21 mouse cellular contexts compared by ENCODE assay signal in the genomic region with DNA sequence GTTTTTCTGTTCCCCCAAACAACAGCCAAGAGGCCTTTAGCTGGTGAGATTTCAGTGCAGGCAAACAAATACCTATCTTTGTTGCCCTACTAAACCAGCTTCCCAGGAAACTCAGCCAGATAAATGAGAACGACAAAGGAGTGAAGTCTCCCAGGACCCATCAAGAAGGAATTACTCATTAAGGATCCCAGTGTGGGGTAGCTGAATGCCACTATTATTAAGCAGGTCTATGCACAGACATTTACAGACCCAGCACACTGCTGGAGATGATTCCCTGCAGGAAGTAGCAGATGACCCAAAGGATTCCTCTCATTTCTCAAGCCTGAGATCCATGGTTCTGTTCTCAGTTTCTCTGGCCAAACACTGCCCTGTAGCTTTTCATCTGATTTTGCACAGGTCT.
DNase-seq lines count a peak whose midpoint lies in the region; ATAC-seq and TF ChIP-seq lines count a peak whose summit lies in the region.
"Had no signal": no experiment of that assay in that cellular context is flagged by ENCODE, and none has a peak within 500 bp of the region (broad histone marks: within the 10 kb centered on the region; RNA-seq: fewer than 3 reads in every experiment).

No protein-coding gene starts in this region.

- H3K9me3 ChIP-seq in heart, embryonic 15.5 days (replicated peaks): no peaks in the 10 kb centered on the region
- H3K9me3 ChIP-seq in midbrain, postnatal 0 days (ENCODE audit: low read length): no peaks in the 10 kb centered on the region
- H3K9me3 ChIP-seq in midbrain, embryonic 14.5 days (ENCODE audit: control insufficient read depth, low read length): no peaks in the 10 kb centered on the region
- no peaks in the 10 kb centered on the region for H3K9me3 ChIP-seq in hindbrain, embryonic 14.5 days (ENCODE audit: control insufficient read depth, low read length)
- H3K9me3 ChIP-seq: embryonic facial prominence, embryonic 13.5 days; limb, embryonic 10.5 days; midbrain, embryonic 15.5 days had no signal

- H3K27ac ChIP-seq in heart, embryonic 15.5 days: 0 out of 2 replicates have a peak overlapping the region, but pooled peaks have one; percentile 27
- H3K27ac ChIP-seq in heart, adult 2 months: no peak overlapping the region
- H3K27ac ChIP-seq in midbrain, postnatal 0 days (ENCODE audit: low read depth, low read length): no peak overlapping the region
- no peak overlapping the region for H3K27ac ChIP-seq in midbrain, embryonic 14.5 days (replicated peaks; ENCODE audit: low read depth, low read length)
- H3K27ac ChIP-seq in hindbrain, embryonic 14.5 days: 0 out of 2 replicates have a peak overlapping the region, but pooled peaks have one; percentile 6
- 0 out of 2 replicates have a peak overlapping the region, but pooled peaks have one; percentile 33 for H3K27ac ChIP-seq in olfactory bulb, adult 2 months (ENCODE audit: insufficient read depth, low read depth, low read length)
- H3K27ac ChIP-seq: embryonic facial prominence, embryonic 13.5 days; limb, embryonic 10.5 days; midbrain, embryonic 15.5 days had no signal

- no peaks in the 10 kb centered on the region for H3K27me3 ChIP-seq in heart, embryonic 15.5 days
- no peaks in the 10 kb centered on the region for H3K27me3 ChIP-seq in heart, adult 2 months (ENCODE audit: control insufficient read depth, insufficient read depth, low read length)
- H3K27me3 ChIP-seq in midbrain, postnatal 0 days (ENCODE audit: insufficient read depth, low read length): no peaks in the 10 kb centered on the region
- no peaks in the 10 kb centered on the region for H3K27me3 ChIP-seq in midbrain, embryonic 14.5 days (ENCODE audit: control insufficient read depth, insufficient read depth, low read length)
- H3K27me3 ChIP-seq in hindbrain, embryonic 14.5 days (ENCODE audit: control insufficient read depth, insufficient read depth, low read length): no peaks in the 10 kb centered on the region
- H3K27me3 ChIP-seq: embryonic facial prominence, embryonic 13.5 days; midbrain, embryonic 15.5 days had no signal

- no peak for DNase-seq in heart, adult 2 months
- DNase-seq in midbrain, postnatal 0 days (ENCODE audit: low spot score): peak; percentile 14
- DNase-seq in midbrain, embryonic 14.5 days: no peak
- no peak for DNase-seq in hindbrain, embryonic 14.5 days (ENCODE audit: low spot score)
- DNase-seq in liver: no peak
- DNase-seq: cerebellum, adult 2 months; cerebellum, postnatal 25 days; gastrocnemius, postnatal 10 days; heart, adult 18-20 months; lung, postnatal 4 days; right cerebral cortex, postnatal 14 days; spleen, adult 18-20 months; thymus, postnatal 25 days had no signal

- peaks cover 7% of the 10 kb centered on the region for H3K4me1 ChIP-seq in heart, embryonic 15.5 days (replicated peaks)
- H3K4me1 ChIP-seq in heart, adult 2 months (ENCODE audit: control insufficient read depth, insufficient read depth, low read length): no peaks in the 10 kb centered on the region
- no peaks in the 10 kb centered on the region for H3K4me1 ChIP-seq in midbrain, postnatal 0 days (ENCODE audit: insufficient read depth, low read length)
- H3K4me1 ChIP-seq in midbrain, embryonic 14.5 days (ENCODE audit: control insufficient read depth, insufficient read depth, low read length): peaks cover 5% of the 10 kb centered on the region; the same call in 1 of the 2 replicates
- peaks cover 12% of the 10 kb centered on the region for H3K4me1 ChIP-seq in hindbrain, embryonic 14.5 days (replicated peaks; ENCODE audit: control insufficient read depth, insufficient read depth, low read length)
- H3K4me1 ChIP-seq in olfactory bulb, adult 2 months (ENCODE audit: control insufficient read depth, insufficient read depth, low read length): no peaks in the 10 kb centered on the region
- H3K4me1 ChIP-seq: limb, embryonic 10.5 days; midbrain, embryonic 15.5 days had no signal

- no peak overlapping the region for H3K4me2 ChIP-seq in heart, embryonic 15.5 days
- no peak overlapping the region for H3K4me2 ChIP-seq in midbrain, postnatal 0 days (ENCODE audit: low read depth, low read length, poor library complexity, severe bottlenecking)
- no peak overlapping the region for H3K4me2 ChIP-seq in midbrain, embryonic 14.5 days (ENCODE audit: low read length)
- H3K4me2 ChIP-seq in hindbrain, embryonic 14.5 days (replicated peaks): no peak overlapping the region
- H3K4me2 ChIP-seq: embryonic facial prominence, embryonic 13.5 days; midbrain, embryonic 15.5 days had no signal

- H3K79me2 ChIP-seq in heart, adult 2 months (replicated peaks; ENCODE audit: control insufficient read depth, insufficient read depth, low read length): no peaks in the 10 kb centered on the region

- TF ChIP-seq POLR2A in heart, adult 2 months (IDR thresholded peaks at IDR 0.05; ENCODE audit: insufficient read depth, low read depth, low read length): no peak
- no peak for TF ChIP-seq POLR2A in olfactory bulb, adult 2 months (IDR thresholded peaks at IDR 0.05; ENCODE audit: insufficient read depth, low read depth, low read length)

- WGBS in heart, embryonic 15.5 days: 3% methylated on average over 1 of the region's 1 CpGs
- WGBS in heart, adult 2 months: 19% methylated on average over 1 of the region's 1 CpGs
- WGBS in midbrain, postnatal 0 days: 14% methylated on average over 1 of the region's 1 CpGs
- WGBS in midbrain, embryonic 14.5 days: 25% methylated on average over 1 of the region's 1 CpGs
- 4% methylated on average over 1 of the region's 1 CpGs for WGBS in hindbrain, embryonic 14.5 days
- WGBS in olfactory bulb, adult 2 months: 17% methylated on average over 1 of the region's 1 CpGs

- intact Hi-C loops in heart, adult 2 months (cut with DNase I): no loop called here

- no peak for ATAC-seq in heart, embryonic 15.5 days (replicated peaks; ENCODE audit: insufficient number of reproducible peaks, insufficient read depth, low FRiP score, low read depth)
- ATAC-seq in midbrain, postnatal 0 days (ENCODE audit: low FRiP score): no peak
- ATAC-seq in midbrain, embryonic 14.5 days (ENCODE audit: low FRiP score, low TSS enrichment): no peak
- no peak for ATAC-seq in hindbrain, embryonic 14.5 days (ENCODE audit: low FRiP score)
- ATAC-seq: forebrain, embryonic 16.5 days; intestine, embryonic 16.5 days; midbrain, embryonic 15.5 days had no signal

- no peaks in the 10 kb centered on the region for H3K36me3 ChIP-seq in heart, embryonic 15.5 days
- no peaks in the 10 kb centered on the region for H3K36me3 ChIP-seq in heart, adult 2 months (ENCODE audit: control insufficient read depth, insufficient read depth, low read length)
- no peaks in the 10 kb centered on the region for H3K36me3 ChIP-seq in midbrain, postnatal 0 days (ENCODE audit: insufficient read depth, low read length)
- H3K36me3 ChIP-seq in midbrain, embryonic 14.5 days (ENCODE audit: control insufficient read depth, insufficient read depth, low read length): no peaks in the 10 kb centered on the region
- no peaks in the 10 kb centered on the region for H3K36me3 ChIP-seq in hindbrain, embryonic 14.5 days (replicated peaks; ENCODE audit: control insufficient read depth, insufficient read depth)
- H3K36me3 ChIP-seq: embryonic facial prominence, embryonic 13.5 days; limb, embryonic 10.5 days; midbrain, embryonic 15.5 days had no signal

- no peak overlapping the region for H3K9ac ChIP-seq in heart, embryonic 15.5 days
- no peak overlapping the region for H3K9ac ChIP-seq in heart, adult 2 months (ENCODE audit: low read depth, low read length)
- no peak overlapping the region for H3K9ac ChIP-seq in midbrain, postnatal 0 days (replicated peaks; ENCODE audit: low read length, poor library complexity, severe bottlenecking)
- H3K9ac ChIP-seq in midbrain, embryonic 14.5 days (replicated peaks; ENCODE audit: low read length): no peak overlapping the region
- no peak overlapping the region for H3K9ac ChIP-seq in hindbrain, embryonic 14.5 days
- H3K9ac ChIP-seq: embryonic facial prominence, embryonic 13.5 days; midbrain, embryonic 15.5 days had no signal

- no peak overlapping the region for H3K4me3 ChIP-seq in heart, embryonic 15.5 days
- H3K4me3 ChIP-seq in heart, adult 2 months: no peak overlapping the region
- H3K4me3 ChIP-seq in midbrain, postnatal 0 days (ENCODE audit: low read depth, low read length): no peak overlapping the region
- no peak overlapping the region for H3K4me3 ChIP-seq in midbrain, embryonic 14.5 days (replicated peaks; ENCODE audit: low read depth, low read length)
- no peak overlapping the region for H3K4me3 ChIP-seq in hindbrain, embryonic 14.5 days (replicated peaks; ENCODE audit: low read length)
- no peak overlapping the region for H3K4me3 ChIP-seq in olfactory bulb, adult 2 months (ENCODE audit: insufficient read depth, low read depth, low read length)
- H3K4me3 ChIP-seq: embryonic facial prominence, embryonic 13.5 days; limb, embryonic 10.5 days; midbrain, embryonic 15.5 days; myocyte had no signal

- no peak for TF ChIP-seq CTCF in heart, adult 2 months (IDR thresholded peaks at IDR 0.05)
- no peak for TF ChIP-seq CTCF in midbrain, postnatal 0 days (IDR thresholded peaks at IDR 0.05)
- no peak for TF ChIP-seq CTCF in olfactory bulb, adult 2 months (IDR thresholded peaks at IDR 0.05; ENCODE audit: insufficient read depth, low read depth, low read length)

- no peak for TF ChIP-seq EP300 in heart, adult 2 months (IDR thresholded peaks at IDR 0.05; ENCODE audit: insufficient read depth, low read depth, low read length)

Comparison
In these comparisons a context has a peak if more than half of its experiments do, and no peak if none do; other contexts are left out.
1. H3K27ac ChIP-seq: peak in heart, embryonic 15.5 days (single experiment), hindbrain, embryonic 14.5 days (single experiment) and olfactory bulb, adult 2 months (single experiment); none in heart, adult 2 months (single experiment), midbrain, postnatal 0 days (single experiment) and midbrain, embryonic 14.5 days (single experiment).